In the genomic region with DNA sequence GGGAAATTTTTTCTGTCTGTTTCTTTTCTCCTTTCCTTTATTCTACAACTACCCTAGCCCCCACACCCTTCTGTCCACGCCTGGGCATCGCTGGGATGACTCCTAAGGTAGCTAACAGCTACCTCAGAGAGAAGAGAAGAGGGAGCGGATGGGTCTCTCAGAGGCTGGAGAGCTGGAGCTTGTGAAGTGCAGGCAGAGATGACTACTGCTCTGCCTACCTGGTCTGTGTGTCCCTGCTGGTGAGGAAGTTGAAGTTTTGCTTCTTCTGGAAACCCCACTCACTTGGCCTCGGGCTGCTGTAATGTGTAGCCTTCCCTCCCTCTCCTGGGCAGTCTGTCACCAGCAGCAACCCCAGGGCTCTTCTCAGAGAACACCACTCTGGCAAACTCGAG, we compare ENCODE assay signal across 8 mouse cellular contexts. TPM values are rescaled to one million over a fixed set of nuclear protein-coding genes. Genes with fewer than 3 reads are reported as not detected.
DNase-seq lines count a peak whose midpoint lies in the region; ATAC-seq and TF ChIP-seq lines count a peak whose summit lies in the region.

No protein-coding gene starts in this region.

- no peak for TF ChIP-seq POLR2A in bone marrow macrophage, adult 2 months (IDR thresholded peaks at IDR 0.05; ENCODE audit: borderline replicate concordance, low read depth, low read length)

- no peaks in the 10 kb centered on the region; the same call in 1 of the 2 replicates for H3K9me3 ChIP-seq in kidney, embryonic 14.5 days (ENCODE audit: control insufficient read depth, low read length)
- no peaks in the 10 kb centered on the region for H3K9me3 ChIP-seq in liver, embryonic 16.5 days (replicated peaks; ENCODE audit: control insufficient read depth, low read length)
- no peaks in the 10 kb centered on the region for H3K9me3 ChIP-seq in stomach, embryonic 14.5 days (ENCODE audit: control insufficient read depth, low read depth, low read length)

- peak; percentile 60 for ATAC-seq in kidney, embryonic 14.5 days (ENCODE audit: low FRiP score, low TSS enrichment)
- peak; percentile 66 to 73 for ATAC-seq in hematopoietic stem cell, adult 5-6 weeks (replicated peaks in 1 of 2; ENCODE audit: insufficient read depth in 1 of 2, low FRiP score in 2 of 2, low TSS enrichment in 1 of 2, low read depth in 1 of 2, poor library complexity in 2 of 2, severe bottlenecking in 2 of 2)
- peak; percentile 41 for ATAC-seq in liver, embryonic 16.5 days (ENCODE audit: low read depth)
- peak; percentile 44; the same call in 1 of the 2 replicates for ATAC-seq in stomach, embryonic 14.5 days (ENCODE audit: insufficient number of reproducible peaks, insufficient read depth, low FRiP score, low read depth)

- no peak for DNase-seq in kidney, adult 18-20 months
- DNase-seq in right cerebral cortex, postnatal 14 days: no peak
- no peak for DNase-seq in right cerebral cortex, postnatal 36 days (ENCODE audit: low spot score in 2 of 2)

- peak overlapping the region; percentile 70 for H3K27ac ChIP-seq in kidney, embryonic 14.5 days (ENCODE audit: low read depth, low read length)
- peak overlapping the region; percentile 99 for H3K27ac ChIP-seq in bone marrow macrophage, adult 2 months (ENCODE audit: insufficient read depth, low read depth, low read length)
- peak overlapping the region; percentile 90 for H3K27ac ChIP-seq in liver, embryonic 16.5 days (ENCODE audit: low read length)
- H3K27ac ChIP-seq in stomach, embryonic 14.5 days (ENCODE audit: low read length): peak overlapping the region; percentile 82

- H3K36me3 ChIP-seq in kidney, embryonic 14.5 days (ENCODE audit: control insufficient read depth, insufficient read depth, low read length): no peaks in the 10 kb centered on the region
- H3K36me3 ChIP-seq in liver, embryonic 16.5 days (ENCODE audit: control insufficient read depth, insufficient read depth): no peaks in the 10 kb centered on the region
- no peaks in the 10 kb centered on the region for H3K36me3 ChIP-seq in stomach, embryonic 14.5 days (ENCODE audit: control insufficient read depth, insufficient read depth, low read length)

- H3K4me1 ChIP-seq in kidney, embryonic 14.5 days (ENCODE audit: control insufficient read depth, insufficient read depth, low read length): peaks cover 11% of the 10 kb centered on the region
- peaks cover 53% of the 10 kb centered on the region for H3K4me1 ChIP-seq in bone marrow macrophage, adult 2 months (ENCODE audit: control insufficient read depth, insufficient read depth, low read length)
- H3K4me1 ChIP-seq in liver, embryonic 16.5 days (ENCODE audit: control insufficient read depth, low read depth, low read length): peaks cover 42% of the 10 kb centered on the region
- peaks cover 7% of the 10 kb centered on the region; the same call in 1 of the 2 replicates for H3K4me1 ChIP-seq in stomach, embryonic 14.5 days (ENCODE audit: control insufficient read depth, insufficient read depth, low read length)

- TF ChIP-seq CTCF in bone marrow macrophage, adult 2 months (IDR thresholded peaks at IDR 0.05; ENCODE audit: low read depth, low read length): no peak

- WGBS in kidney, embryonic 14.5 days: 26% methylated on average over 4 of the region's 5 CpGs
- 29% methylated on average over 5 of the region's 5 CpGs for WGBS in liver, embryonic 16.5 days (ENCODE audit: insufficient replicate concordance)
- 28% methylated on average over 5 of the region's 5 CpGs for WGBS in stomach, embryonic 14.5 days

- no peak overlapping the region; the same call in 1 of the 2 replicates for H3K4me2 ChIP-seq in kidney, embryonic 14.5 days (replicated peaks; ENCODE audit: low read depth, low read length)
- peak overlapping the region; percentile 50 for H3K4me2 ChIP-seq in liver, embryonic 16.5 days (ENCODE audit: low read depth, low read length)
- peak overlapping the region; percentile 19; the same call in 1 of the 2 replicates for H3K4me2 ChIP-seq in stomach, embryonic 14.5 days (replicated peaks; ENCODE audit: low read depth, low read length)

- H3K9ac ChIP-seq in kidney, embryonic 14.5 days (ENCODE audit: low read depth, low read length): peak overlapping the region; percentile 25; the same call in 1 of the 2 replicates
- peak overlapping the region; percentile 52 for H3K9ac ChIP-seq in liver, embryonic 16.5 days (ENCODE audit: low read depth, low read length)
- H3K9ac ChIP-seq in stomach, embryonic 14.5 days (replicated peaks; ENCODE audit: low read depth, low read length): no peak overlapping the region; the same call in 1 of the 2 replicates

- H3K27me3 ChIP-seq in kidney, embryonic 14.5 days (ENCODE audit: control insufficient read depth, insufficient read depth, low read length): no peaks in the 10 kb centered on the region
- H3K27me3 ChIP-seq in liver, embryonic 16.5 days (ENCODE audit: control insufficient read depth, insufficient read depth, low read depth, low read length): no peaks in the 10 kb centered on the region
- no peaks in the 10 kb centered on the region for H3K27me3 ChIP-seq in stomach, embryonic 14.5 days (ENCODE audit: control insufficient read depth, insufficient read depth, low read length)

- no peak overlapping the region for H3K4me3 ChIP-seq in kidney, embryonic 14.5 days (ENCODE audit: low read length)
- H3K4me3 ChIP-seq in bone marrow macrophage, adult 2 months (ENCODE audit: insufficient read depth, low read length): peak overlapping the region; percentile 63
- peak overlapping the region; percentile 15; the same call in 1 of the 2 replicates for H3K4me3 ChIP-seq in liver, embryonic 16.5 days (ENCODE audit: low read depth, low read length)
- no peak overlapping the region for H3K4me3 ChIP-seq in stomach, embryonic 14.5 days (ENCODE audit: low read depth, low read length)

RNA-seq across cellular contexts. Expression of gene Fth1, which starts 25.6 kb away (rescaled TPM):
- polyA plus RNA-seq in kidney, embryonic 14.5 days (2014; fragmentation: Nextera tagmentation; extraction: Ambion mirVana): 1,412 and 1,461 TPM in 2 replicates
- 20,335 and 20,363 TPM in 2 replicates for polyA plus RNA-seq in bone marrow macrophage, adult 2 months (2012; ENCODE audit: insufficient read depth, insufficient read length, missing spikeins)
- 535 and 658 TPM in 2 replicates for total RNA-seq in hematopoietic stem cell, adult 5-6 weeks (2017)
- 3,514 and 3,691 TPM in 2 replicates for polyA plus RNA-seq in liver, embryonic 16.5 days (2015; fragmentation: Nextera tagmentation; extraction: Ambion mirVana)
- polyA plus RNA-seq in stomach, embryonic 14.5 days (2014; fragmentation: Nextera tagmentation; extraction: Ambion mirVana): 1,491 and 1,524 TPM in 2 replicates

RNA-seq across cellular contexts. Expression of gene Best1, which starts 46.6 kb away (rescaled TPM):
- polyA plus RNA-seq in kidney, embryonic 14.5 days (2014; fragmentation: Nextera tagmentation; extraction: Ambion mirVana): 1.1 and 1.2 TPM in 2 replicates
- polyA plus RNA-seq in bone marrow macrophage, adult 2 months (2012; ENCODE audit: insufficient read depth, insufficient read length, missing spikeins): 0.44 and 2.3 TPM in 2 replicates
- 2.5 TPM in 1 of 2 replicates, not detected in the other for total RNA-seq in hematopoietic stem cell, adult 5-6 weeks (2017)
- polyA plus RNA-seq in liver, embryonic 16.5 days (2015; fragmentation: Nextera tagmentation; extraction: Ambion mirVana): 0.13 and 0.14 TPM in 2 replicates
- 0.35 and 0.72 TPM in 2 replicates for polyA plus RNA-seq in stomach, embryonic 14.5 days (2014; fragmentation: Nextera tagmentation; extraction: Ambion mirVana)

RNA-seq across cellular contexts. Expression of gene Rab3il1, which starts 46.7 kb away (rescaled TPM):
- 20.3 and 26.2 TPM in 2 replicates for polyA plus RNA-seq in kidney, embryonic 14.5 days (2014; fragmentation: Nextera tagmentation; extraction: Ambion mirVana)
- 156 and 178 TPM in 2 replicates for polyA plus RNA-seq in bone marrow macrophage, adult 2 months (2012; ENCODE audit: insufficient read depth, insufficient read length, missing spikeins)
- 11.2 and 13.1 TPM in 2 replicates for total RNA-seq in hematopoietic stem cell, adult 5-6 weeks (2017)
- polyA plus RNA-seq in liver, embryonic 16.5 days (2015; fragmentation: Nextera tagmentation; extraction: Ambion mirVana): 236 and 248 TPM in 2 replicates
- 26.0 and 28.6 TPM in 2 replicates for polyA plus RNA-seq in stomach, embryonic 14.5 days (2014; fragmentation: Nextera tagmentation; extraction: Ambion mirVana)

RNA-seq across cellular contexts. Expression of gene Incenp, which starts 55.5 kb away (rescaled TPM):
- 104 and 112 TPM in 2 replicates for polyA plus RNA-seq in kidney, embryonic 14.5 days (2014; fragmentation: Nextera tagmentation; extraction: Ambion mirVana)
- 146 and 159 TPM in 2 replicates for polyA plus RNA-seq in bone marrow macrophage, adult 2 months (2012; ENCODE audit: insufficient read depth, insufficient read length, missing spikeins)
- 70.4 and 76.6 TPM in 2 replicates for total RNA-seq in hematopoietic stem cell, adult 5-6 weeks (2017)
- 76.2 and 79.7 TPM in 2 replicates for polyA plus RNA-seq in liver, embryonic 16.5 days (2015; fragmentation: Nextera tagmentation; extraction: Ambion mirVana)
- 84.9 and 86.6 TPM in 2 replicates for polyA plus RNA-seq in stomach, embryonic 14.5 days (2014; fragmentation: Nextera tagmentation; extraction: Ambion mirVana)

Comparison
In these comparisons a context has a peak if more than half of its experiments do, and no peak if none do; other contexts are left out.
1. H3K4me3 ChIP-seq: peak in bone marrow macrophage, adult 2 months (single experiment) and liver, embryonic 16.5 days (single experiment); none in kidney, embryonic 14.5 days (single experiment) and stomach, embryonic 14.5 days (single experiment).
2. Peak in every context shown above with its lines, with median percentiles within 50 percentile points of each other: ATAC-seq and H3K27ac ChIP-seq.